Mouse (Mus musculus): ENCODE data around the gene Rfx3. TPM values are rescaled to one million over a fixed set of nuclear protein-coding genes. Genes with fewer than 3 reads are reported as not detected.

Gene Rfx3
- total RNA-seq, 2 experiments from 2014 or later, result 3.2 to 5.1 TPM

DNA sequence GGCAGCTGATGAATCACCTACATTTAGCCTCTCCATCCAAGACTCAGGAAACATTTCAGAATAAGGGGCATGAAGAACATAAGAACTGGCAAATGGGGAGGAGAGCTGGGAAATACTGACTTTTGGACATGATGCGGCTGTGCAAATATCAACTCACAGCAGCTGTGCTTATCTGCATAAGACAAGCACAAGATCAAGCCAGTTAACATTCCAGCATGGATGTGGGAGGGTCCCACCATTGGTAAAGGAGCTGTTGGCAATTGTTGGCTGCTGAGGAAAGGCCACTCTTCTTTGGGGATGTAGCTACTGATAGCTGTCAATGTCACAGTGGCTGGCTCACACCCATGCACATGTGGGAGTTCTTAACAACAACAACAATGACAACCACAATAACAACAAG, 263.7 kb downstream of the Rfx3 start:
- intact Hi-C loops (cut with DNase I), result no loop called here
- no peak for DNase-seq

DNA sequence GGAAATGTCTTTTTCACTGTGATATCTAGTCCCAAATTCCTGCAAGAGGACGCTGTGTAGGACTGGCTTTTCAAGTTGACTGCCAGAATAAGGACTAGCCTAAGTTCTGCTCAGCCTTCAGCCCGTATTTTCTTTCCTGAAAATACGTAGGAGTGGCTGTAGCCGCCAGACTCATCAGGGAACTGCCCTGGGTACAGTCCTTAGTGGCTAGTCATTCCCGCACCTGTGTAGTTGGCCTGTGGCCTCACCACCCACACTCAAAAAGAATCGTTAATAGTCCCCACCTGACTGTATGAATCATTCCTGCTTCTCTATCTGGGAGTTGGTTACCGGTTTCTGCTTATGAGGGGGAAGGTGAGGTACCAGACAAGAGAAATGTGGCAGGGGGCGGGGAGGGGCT, 272.1 kb downstream of the Rfx3 start:
- DNase-seq, result no peak
- intact Hi-C loops (cut with DNase I), result no loop called here

- intact Hi-C loops (cut with DNase I), result no loop called here
- DNase-seq, result no peak
These were observed 274.4 kb downstream of the Rfx3 start for GRCm38 (mm10) chr19:27736571-27736970.

GRCm38 (mm10) chr19:27718931-27719330, 292.0 kb downstream of the Rfx3 start:
- intact Hi-C loops (cut with DNase I), result no loop called here
- no peak for DNase-seq

- no peak for DNase-seq
- intact Hi-C loops (cut with DNase I), result no loop called here
These were observed 294.7 kb downstream of the Rfx3 start for GRCm38 (mm10) chr19:27716274-27716673.
